ENCODE assay signal across 8 mouse cellular contexts in the genomic region with DNA sequence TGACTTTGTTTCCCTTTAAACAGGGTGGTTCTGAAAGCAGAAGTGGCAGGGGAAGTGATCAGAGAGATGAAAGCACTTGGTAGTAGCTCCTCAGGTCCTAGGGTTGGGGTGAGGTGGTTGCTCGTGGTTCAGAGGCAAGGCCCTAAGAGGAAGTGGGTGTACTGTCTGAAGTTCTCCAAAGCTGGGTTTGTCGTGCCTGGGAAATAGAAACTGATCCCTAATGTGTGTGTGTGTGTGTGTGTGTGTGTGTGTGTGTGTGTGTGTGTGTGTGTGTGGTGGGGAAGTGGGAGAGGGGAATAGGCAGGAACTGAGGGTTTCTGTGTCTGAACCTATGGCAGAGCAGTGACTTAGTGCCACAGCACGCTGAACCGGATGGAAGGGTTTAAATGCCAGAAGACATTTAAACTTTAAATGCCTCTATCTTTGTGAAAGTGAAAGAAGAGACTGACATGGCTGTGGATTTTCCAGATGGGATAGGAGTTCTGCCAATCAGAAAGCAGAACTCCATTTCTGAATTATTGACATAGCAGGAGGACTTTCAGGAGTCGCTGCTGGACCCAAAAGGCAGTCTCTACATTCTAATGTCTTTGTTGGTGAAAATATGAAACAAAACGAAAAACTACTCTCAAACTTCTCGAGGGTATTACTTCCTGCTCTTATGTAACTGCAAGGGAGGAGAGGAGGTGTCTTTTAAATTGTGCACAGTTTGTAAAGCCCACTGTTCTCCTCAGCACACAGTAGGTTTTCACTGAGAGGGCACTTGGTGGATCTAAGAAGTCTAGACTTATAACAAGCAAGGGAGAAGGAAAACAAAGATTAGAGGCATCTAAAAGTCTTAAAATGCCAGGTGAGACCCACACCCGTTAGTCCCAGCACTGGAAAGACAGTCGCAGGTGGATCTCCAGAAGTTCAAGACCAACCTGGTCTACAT. TPM values are rescaled to one million over a fixed set of nuclear protein-coding genes. Genes with fewer than 3 reads are reported as not detected.
A peak's percentile ranks its signal among the peaks of the same experiment; 100 is the strongest.
DNase-seq lines count a peak whose midpoint lies in the region; ATAC-seq and TF ChIP-seq lines count a peak whose summit lies in the region.

No protein-coding gene starts in this region.

- H3K4me2 ChIP-seq in intestine, embryonic 15.5 days (replicated peaks), result peak overlapping the region; percentile 21; the same call in 1 of the 2 replicates
- no peak overlapping the region for H3K4me2 ChIP-seq in hindbrain, embryonic 13.5 days

- no peak overlapping the region for H3K27ac ChIP-seq in left cerebral cortex, adult 2 months
- no peak overlapping the region for H3K27ac ChIP-seq in intestine, embryonic 15.5 days
- no peak overlapping the region for H3K27ac ChIP-seq in hindbrain, embryonic 13.5 days

- ATAC-seq in intestine, embryonic 15.5 days, result no peak
- no peak for ATAC-seq in hindbrain, embryonic 13.5 days (ENCODE audit: low FRiP score)

- H3K9ac ChIP-seq in intestine, embryonic 15.5 days, result no peak overlapping the region
- no peak overlapping the region for H3K9ac ChIP-seq in hindbrain, embryonic 13.5 days

- peak overlapping the region; percentile 37 for H3K4me3 ChIP-seq in left cerebral cortex, adult 2 months
- 0 out of 2 replicates have a peak overlapping the region, but pooled peaks have one; percentile 14 for H3K4me3 ChIP-seq in intestine, embryonic 15.5 days (replicated peaks)
- no peak overlapping the region for H3K4me3 ChIP-seq in hindbrain, embryonic 13.5 days

- WGBS in intestine, embryonic 15.5 days, result 60% methylated on average over 9 of the region's 9 CpGs
- WGBS in hindbrain, embryonic 13.5 days, result 72% methylated on average over 9 of the region's 9 CpGs

- H3K27me3 ChIP-seq in intestine, embryonic 15.5 days (replicated peaks), result peaks cover 25% of the 10 kb centered on the region
- H3K27me3 ChIP-seq in hindbrain, embryonic 13.5 days, result peaks cover 69% of the 10 kb centered on the region

- DNase-seq in left cerebral cortex, adult 2 months (ENCODE audit: extremely low spot score in 1 of 2, low spot score in 2 of 2), result no peak
- DNase-seq in left cerebral cortex, adult 18-20 months (ENCODE audit: low spot score in 2 of 2), result no peak
- peak; percentile 64 for DNase-seq in lung, postnatal 25 days (ENCODE audit: low spot score)
- peak; percentile 56 to 62 for DNase-seq in thymus, postnatal 10 days (ENCODE audit: low spot score in 2 of 2)
- no peak for DNase-seq in urinary bladder, postnatal 25 days (ENCODE audit: low spot score)
- no peak for DNase-seq in cerebellum, adult 11-12 months

- no peaks in the 10 kb centered on the region for H3K9me3 ChIP-seq in intestine, embryonic 15.5 days
- no peaks in the 10 kb centered on the region for H3K9me3 ChIP-seq in hindbrain, embryonic 13.5 days

- H3K36me3 ChIP-seq in intestine, embryonic 15.5 days, result no peaks in the 10 kb centered on the region
- H3K36me3 ChIP-seq in hindbrain, embryonic 13.5 days, result no peaks in the 10 kb centered on the region

- no peak for TF ChIP-seq CTCF in left cerebral cortex, adult 2 months (IDR thresholded peaks at IDR 0.05)

- intact Hi-C loops in left cerebral cortex, adult 2 months (cut with DNase I), result no loop called here

- 0 out of 2 replicates have a peak, but pooled peaks cover 2% of the 10 kb centered on the region for H3K4me1 ChIP-seq in intestine, embryonic 15.5 days (replicated peaks)
- H3K4me1 ChIP-seq in hindbrain, embryonic 13.5 days (replicated peaks), result peaks cover 9% of the 10 kb centered on the region; the same call in 1 of the 2 replicates

RNA-seq across cellular contexts. Expression of a gene that starts 1.7 kb away (rescaled TPM):
- 1 to 10 TPM; 2.7 to 5.5 TPM for total RNA-seq in left cerebral cortex, adult 2 months (2021)
- total RNA-seq in left cerebral cortex, adult 18-20 months (2021), result 1 to 10 TPM; 2.4 to 4.2 TPM
- 1.9 TPM in 2 replicates for polyA plus RNA-seq in intestine, embryonic 15.5 days (2015; fragmentation: Nextera tagmentation; extraction: Ambion mirVana)
- 1.00 and 1.0 TPM in 2 replicates for polyA plus RNA-seq in hindbrain, embryonic 13.5 days (2015; fragmentation: Nextera tagmentation; extraction: Ambion mirVana)

RNA-seq across cellular contexts. Expression of a gene that starts 38.8 kb away (rescaled TPM):
- total RNA-seq in left cerebral cortex, adult 2 months (2021), result under 1 TPM; 0.26 to 0.45 TPM
- total RNA-seq in left cerebral cortex, adult 18-20 months (2021), result under 1 TPM; 0.21 to 0.28 TPM
- 19.6 and 20.0 TPM in 2 replicates for polyA plus RNA-seq in intestine, embryonic 15.5 days (2015; fragmentation: Nextera tagmentation; extraction: Ambion mirVana)
- polyA plus RNA-seq in hindbrain, embryonic 13.5 days (2015; fragmentation: Nextera tagmentation; extraction: Ambion mirVana), result 2.7 and 2.8 TPM in 2 replicates

RNA-seq across cellular contexts. Expression of a gene that starts 42.5 kb away (rescaled TPM):
- 1 to 10 TPM; 1.3 to 2.0 TPM for total RNA-seq in left cerebral cortex, adult 2 months (2021)
- total RNA-seq in left cerebral cortex, adult 18-20 months (2021), result 1 to 10 TPM in 1 of 2 experiments, under 1 TPM in 1; 1.00 to 1.5 TPM
- polyA plus RNA-seq in intestine, embryonic 15.5 days (2015; fragmentation: Nextera tagmentation; extraction: Ambion mirVana), result 1.8 and 2.1 TPM in 2 replicates
- 1.2 and 1.3 TPM in 2 replicates for polyA plus RNA-seq in hindbrain, embryonic 13.5 days (2015; fragmentation: Nextera tagmentation; extraction: Ambion mirVana)

RNA-seq across cellular contexts. Expression of a gene that starts 44.7 kb away (rescaled TPM):
- total RNA-seq in left cerebral cortex, adult 2 months (2021), result 10 to 100 TPM; 41.0 to 45.8 TPM
- 10 to 100 TPM; 37.2 to 41.6 TPM for total RNA-seq in left cerebral cortex, adult 18-20 months (2021)
- 29.9 and 31.7 TPM in 2 replicates for polyA plus RNA-seq in intestine, embryonic 15.5 days (2015; fragmentation: Nextera tagmentation; extraction: Ambion mirVana)
- polyA plus RNA-seq in hindbrain, embryonic 13.5 days (2015; fragmentation: Nextera tagmentation; extraction: Ambion mirVana), result 27.3 and 35.3 TPM in 2 replicates

Comparison
In these comparisons a context has a peak if more than half of its experiments do, and no peak if none do; other contexts are left out.
1. DNase-seq: peak in lung, postnatal 25 days (single experiment) and thymus, postnatal 10 days (2 of 2); none in left cerebral cortex, adult 2 months (0 of 2), left cerebral cortex, adult 18-20 months (0 of 2), urinary bladder, postnatal 25 days (single experiment) and cerebellum, adult 11-12 months (single experiment).